Mouse (Mus musculus): ENCODE results near the gene Dmrtc2.

Gene Dmrtc2

GRCm38 (mm10) chr7:24859234-24859633 is 10.6 kb upstream of the Dmrtc2 start:
- in situ Hi-C loops (cut with MboI; ENCODE audit: low pct_unique_long_range_greater_than_20kb in 1 of 2, low sequenced_read_pairs in 2 of 2, unreplicated experiment in 1 of 2), result no loop called here

- in situ Hi-C loops (cut with MboI; ENCODE audit: low pct_unique_long_range_greater_than_20kb in 1 of 2, low sequenced_read_pairs in 2 of 2, unreplicated experiment in 1 of 2), result no loop called here
Measured at GRCm38 (mm10) chr7:24861913-24862312, 7.9 kb upstream of the Dmrtc2 start, which contains the start of gene Gm9844. TSS of gene Gm9844 (plus strand) at chr7:24862213.

GRCm38 (mm10) chr7:24862853-24863252 is 7.0 kb upstream of the Dmrtc2 start:
- in situ Hi-C loops (cut with MboI; ENCODE audit: low pct_unique_long_range_greater_than_20kb in 1 of 2, low sequenced_read_pairs in 2 of 2, unreplicated experiment in 1 of 2), result no loop called here

GRCm38 (mm10) chr7:24864156-24864555 is 5.7 kb upstream of the Dmrtc2 start:
- in situ Hi-C loops (cut with MboI; ENCODE audit: low pct_unique_long_range_greater_than_20kb in 1 of 2, low sequenced_read_pairs in 2 of 2, unreplicated experiment in 1 of 2), result no loop called here

- in situ Hi-C loops (cut with MboI; ENCODE audit: low pct_unique_long_range_greater_than_20kb in 1 of 2, low sequenced_read_pairs in 2 of 2, unreplicated experiment in 1 of 2), result no loop called here
Measured at GRCm38 (mm10) chr7:24869080-24869479, 777 bp upstream of the Dmrtc2 start.

- in situ Hi-C loops (cut with MboI; ENCODE audit: low pct_unique_long_range_greater_than_20kb in 1 of 2, low sequenced_read_pairs in 2 of 2, unreplicated experiment in 1 of 2), result no loop called here
Measured at GRCm38 (mm10) chr7:24877588-24877987, 7.7 kb downstream of the Dmrtc2 start.

GRCm38 (mm10) chr7:24879620-24880019 is 9.8 kb downstream of the Dmrtc2 start:
- in situ Hi-C loops (cut with MboI; ENCODE audit: low pct_unique_long_range_greater_than_20kb in 1 of 2, low sequenced_read_pairs in 2 of 2, unreplicated experiment in 1 of 2), result no loop called here

GRCm38 (mm10) chr7:24882416-24883199 is 12.8 kb downstream of the Dmrtc2 start:
- in situ Hi-C loops (cut with MboI; ENCODE audit: low pct_unique_long_range_greater_than_20kb in 1 of 2, low sequenced_read_pairs in 2 of 2, unreplicated experiment in 1 of 2), result no loop called here

GRCm38 (mm10) chr7:24883896-24884692 is 14.2 kb downstream of the Dmrtc2 start, which contains the start of gene Rps19:
TSS of gene Rps19 (plus strand) at chr7:24884371.
- in situ Hi-C loops (cut with MboI; ENCODE audit: low pct_unique_long_range_greater_than_20kb in 1 of 2, low sequenced_read_pairs in 2 of 2, unreplicated experiment in 1 of 2), result no loop called here

GRCm38 (mm10) chr7:24884693-24885291 is 14.9 kb downstream of the Dmrtc2 start:
- in situ Hi-C loops (cut with MboI; ENCODE audit: low pct_unique_long_range_greater_than_20kb in 1 of 2, low sequenced_read_pairs in 2 of 2, unreplicated experiment in 1 of 2), result no loop called here

- in situ Hi-C loops (cut with MboI; ENCODE audit: low pct_unique_long_range_greater_than_20kb in 1 of 2, low sequenced_read_pairs in 2 of 2, unreplicated experiment in 1 of 2), result no loop called here
Measured at GRCm38 (mm10) chr7:24885468-24886307, 15.8 kb downstream of the Dmrtc2 start.

GRCm38 (mm10) chr7:24886308-24886633 is 16.4 kb downstream of the Dmrtc2 start:
- in situ Hi-C loops (cut with MboI; ENCODE audit: low pct_unique_long_range_greater_than_20kb in 1 of 2, low sequenced_read_pairs in 2 of 2, unreplicated experiment in 1 of 2), result no loop called here

GRCm38 (mm10) chr7:24887096-24887495 is 17.2 kb downstream of the Dmrtc2 start:
- in situ Hi-C loops (cut with MboI; ENCODE audit: low pct_unique_long_range_greater_than_20kb in 1 of 2, low sequenced_read_pairs in 2 of 2, unreplicated experiment in 1 of 2), result no loop called here

GRCm38 (mm10) chr7:24889431-24890220 is 19.8 kb downstream of the Dmrtc2 start:
- in situ Hi-C loops (cut with MboI; ENCODE audit: low pct_unique_long_range_greater_than_20kb in 1 of 2, low sequenced_read_pairs in 2 of 2, unreplicated experiment in 1 of 2), result no loop called here

- in situ Hi-C loops (cut with MboI; ENCODE audit: low pct_unique_long_range_greater_than_20kb in 1 of 2, low sequenced_read_pairs in 2 of 2, unreplicated experiment in 1 of 2), result no loop called here
Measured at GRCm38 (mm10) chr7:24890281-24891216, 20.7 kb downstream of the Dmrtc2 start.

- in situ Hi-C loops (cut with MboI; ENCODE audit: low pct_unique_long_range_greater_than_20kb in 1 of 2, low sequenced_read_pairs in 2 of 2, unreplicated experiment in 1 of 2), result no loop called here
Measured at GRCm38 (mm10) chr7:24891241-24892124, 21.6 kb downstream of the Dmrtc2 start.
